ENCODE assay signal across 9 mouse cellular contexts in the genomic region with DNA sequence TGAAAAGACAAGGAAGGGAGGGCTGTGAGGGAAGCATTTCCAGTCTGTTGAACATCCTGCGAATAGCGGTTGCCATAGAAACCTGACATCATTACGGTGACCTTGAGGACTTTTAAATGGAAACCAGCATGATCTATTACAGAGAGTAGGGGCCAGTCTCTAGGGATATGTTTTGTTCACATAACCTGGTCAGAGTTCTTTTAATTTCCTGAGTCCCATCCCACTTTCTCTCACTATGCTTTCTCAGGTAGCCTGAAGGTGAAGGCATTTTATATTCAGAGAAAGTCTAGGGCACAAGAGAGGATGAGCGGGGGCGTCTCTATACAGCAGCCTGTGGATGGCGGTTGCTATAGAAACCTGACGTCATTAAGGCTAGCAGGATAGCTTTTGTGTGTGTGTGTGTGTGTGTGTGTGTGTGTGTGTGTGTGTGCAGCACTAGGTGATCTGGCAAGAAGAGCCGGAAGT. TPM values are rescaled to one million over a fixed set of nuclear protein-coding genes. Genes with fewer than 3 reads are reported as not detected.
DNase-seq lines count a peak whose midpoint lies in the region; ATAC-seq lines count a peak whose summit lies in the region.
"Had no signal": no experiment of that assay in that cellular context is flagged by ENCODE, and none has a peak within 500 bp of the region (broad histone marks: within the 10 kb centered on the region; RNA-seq: fewer than 3 reads in every experiment).

No protein-coding gene starts in this region.

- DNase-seq in kidney, postnatal 25 days: no peak
- DNase-seq in layer of hippocampus, adult 9-11 months: peak; percentile 60
- peak; percentile 48 for DNase-seq in neural tube, embryonic 11.5 days (ENCODE audit: low spot score)
- DNase-seq in gastrocnemius, postnatal 25 days: no peak
- no peak for DNase-seq in urinary bladder, postnatal 14 days (ENCODE audit: low spot score)

- H3K9ac ChIP-seq in kidney, embryonic 16.5 days (replicated peaks; ENCODE audit: low read length): no peak overlapping the region
- H3K9ac ChIP-seq in embryonic facial prominence, embryonic 12.5 days: no peak overlapping the region
- no peak overlapping the region for H3K9ac ChIP-seq in neural tube, embryonic 11.5 days (ENCODE audit: low read length)

- no peak overlapping the region; the same call in 1 of the 2 replicates for H3K4me2 ChIP-seq in kidney, embryonic 16.5 days (replicated peaks; ENCODE audit: low read depth, low read length)
- H3K4me2 ChIP-seq in embryonic facial prominence, embryonic 12.5 days (replicated peaks): peak overlapping the region; percentile 21; the same call in 1 of the 2 replicates
- no peak overlapping the region; the same call in 1 of the 2 replicates for H3K4me2 ChIP-seq in neural tube, embryonic 11.5 days (ENCODE audit: low read depth)

- peak; percentile 51 for ATAC-seq in kidney, embryonic 16.5 days (ENCODE audit: low FRiP score, low TSS enrichment)
- ATAC-seq in embryonic facial prominence, embryonic 12.5 days (ENCODE audit: insufficient number of reproducible peaks, insufficient read depth, low FRiP score, low TSS enrichment): peak; percentile 67; the same call in 1 of the 2 replicates
- ATAC-seq in neural tube, embryonic 11.5 days (ENCODE audit: insufficient read depth, low FRiP score, low TSS enrichment): peak; percentile 96
- no peak for ATAC-seq in granulocyte monocyte progenitor cell, adult 5-6 weeks (replicated peaks; ENCODE audit: poor library complexity, severe bottlenecking)

- no peak overlapping the region for H3K27ac ChIP-seq in kidney, embryonic 16.5 days (ENCODE audit: low read length)
- no peak overlapping the region for H3K27ac ChIP-seq in embryonic facial prominence, embryonic 12.5 days
- no peak overlapping the region for H3K27ac ChIP-seq in neural tube, embryonic 11.5 days (ENCODE audit: low read depth, low read length)

- WGBS in kidney, embryonic 16.5 days: 27% methylated on average over 7 of the region's 8 CpGs
- WGBS in embryonic facial prominence, embryonic 12.5 days: 22% methylated on average over 8 of the region's 8 CpGs
- whole genome bisulfite sequencing in neural tube, embryonic 11.5 days: 28% methylated on average over 8 of the region's 8 CpGs

- no peaks in the 10 kb centered on the region for H3K36me3 ChIP-seq in kidney, embryonic 16.5 days (ENCODE audit: insufficient read depth, low read length)
- H3K36me3 ChIP-seq in embryonic facial prominence, embryonic 12.5 days: no peaks in the 10 kb centered on the region
- no peaks in the 10 kb centered on the region for H3K36me3 ChIP-seq in neural tube, embryonic 11.5 days (ENCODE audit: control insufficient read depth, insufficient read depth, low read length)

- H3K4me1 ChIP-seq in kidney, embryonic 16.5 days (ENCODE audit: insufficient read depth, low read length): no peaks in the 10 kb centered on the region
- no peaks in the 10 kb centered on the region for H3K4me1 ChIP-seq in embryonic facial prominence, embryonic 12.5 days
- no peaks in the 10 kb centered on the region for H3K4me1 ChIP-seq in neural tube, embryonic 11.5 days (ENCODE audit: control insufficient read depth, insufficient read depth, low read length)
- H3K4me1 ChIP-seq: megakaryocyte, embryonic 14.5 days had no signal

- H3K9me3 ChIP-seq in kidney, embryonic 16.5 days (ENCODE audit: low read length): no peaks in the 10 kb centered on the region
- no peaks in the 10 kb centered on the region for H3K9me3 ChIP-seq in embryonic facial prominence, embryonic 12.5 days
- no peaks in the 10 kb centered on the region for H3K9me3 ChIP-seq in neural tube, embryonic 11.5 days (ENCODE audit: control insufficient read depth, low read length)
- H3K9me3 ChIP-seq: megakaryocyte, embryonic 14.5 days had no signal

- H3K4me3 ChIP-seq in kidney, embryonic 16.5 days (ENCODE audit: low read length): no peak overlapping the region
- H3K4me3 ChIP-seq in embryonic facial prominence, embryonic 12.5 days: no peak overlapping the region
- no peak overlapping the region; the same call in 1 of the 2 replicates for H3K4me3 ChIP-seq in neural tube, embryonic 11.5 days (ENCODE audit: low read depth, low read length)
- H3K4me3 ChIP-seq: megakaryocyte, embryonic 14.5 days had no signal

- peaks cover 4% of the 10 kb centered on the region; the same call in 1 of the 2 replicates for H3K27me3 ChIP-seq in kidney, embryonic 16.5 days (ENCODE audit: insufficient read depth, low read length)
- no peaks in the 10 kb centered on the region for H3K27me3 ChIP-seq in embryonic facial prominence, embryonic 12.5 days
- H3K27me3 ChIP-seq in neural tube, embryonic 11.5 days (ENCODE audit: control insufficient read depth, insufficient read depth, low read length): no peaks in the 10 kb centered on the region

RNA-seq across cellular contexts. Expression of gene Bex3, which starts 20.8 kb away (rescaled TPM):
- polyA plus RNA-seq in kidney, embryonic 16.5 days (2015; fragmentation: Nextera tagmentation; extraction: Ambion mirVana): 441 and 452 TPM in 2 replicates
- 585 and 595 TPM in 2 replicates for polyA plus RNA-seq in embryonic facial prominence, embryonic 12.5 days (2016; fragmentation: Nextera tagmentation; extraction: Ambion mirVana)
- 670 and 697 TPM in 2 replicates for polyA plus RNA-seq in neural tube, embryonic 11.5 days (2014; fragmentation: Nextera tagmentation; extraction: Ambion mirVana)
- total RNA-seq in granulocyte monocyte progenitor cell, adult 5-6 weeks (2014; fragmentation: Nextera tagmentation): 141 and 154 TPM in 2 replicates
- 87.5 and 104 TPM in 2 replicates for total RNA-seq in granulocyte monocyte progenitor cell, adult 5-6 weeks (2017)
- 1 to 10 TPM; 3.1 to 4.8 TPM for total RNA-seq in gastrocnemius, postnatal 25 days (2021)

RNA-seq across cellular contexts. Expression of gene Tceal9, which starts 46.0 kb away (rescaled TPM):
- polyA plus RNA-seq in kidney, embryonic 16.5 days (2015; fragmentation: Nextera tagmentation; extraction: Ambion mirVana): 471 and 473 TPM in 2 replicates
- 593 and 600 TPM in 2 replicates for polyA plus RNA-seq in embryonic facial prominence, embryonic 12.5 days (2016; fragmentation: Nextera tagmentation; extraction: Ambion mirVana)
- 410 and 445 TPM in 2 replicates for polyA plus RNA-seq in neural tube, embryonic 11.5 days (2014; fragmentation: Nextera tagmentation; extraction: Ambion mirVana)
- 99.9 and 102 TPM in 2 replicates for total RNA-seq in granulocyte monocyte progenitor cell, adult 5-6 weeks (2014; fragmentation: Nextera tagmentation)
- total RNA-seq in granulocyte monocyte progenitor cell, adult 5-6 weeks (2017): 187 and 225 TPM in 2 replicates
- 10 to 100 TPM; 30.8 to 36.1 TPM for total RNA-seq in gastrocnemius, postnatal 25 days (2021)

Comparison
In these comparisons a context has a peak if more than half of its experiments do, and no peak if none do; other contexts are left out.
1. DNase-seq: peak in layer of hippocampus, adult 9-11 months (single experiment) and neural tube, embryonic 11.5 days (single experiment); none in kidney, postnatal 25 days (0 of 2), gastrocnemius, postnatal 25 days (single experiment) and urinary bladder, postnatal 14 days (single experiment).